Mouse (Mus musculus): Measurements from ENCODE around the gene Slc12a9.

DNA sequence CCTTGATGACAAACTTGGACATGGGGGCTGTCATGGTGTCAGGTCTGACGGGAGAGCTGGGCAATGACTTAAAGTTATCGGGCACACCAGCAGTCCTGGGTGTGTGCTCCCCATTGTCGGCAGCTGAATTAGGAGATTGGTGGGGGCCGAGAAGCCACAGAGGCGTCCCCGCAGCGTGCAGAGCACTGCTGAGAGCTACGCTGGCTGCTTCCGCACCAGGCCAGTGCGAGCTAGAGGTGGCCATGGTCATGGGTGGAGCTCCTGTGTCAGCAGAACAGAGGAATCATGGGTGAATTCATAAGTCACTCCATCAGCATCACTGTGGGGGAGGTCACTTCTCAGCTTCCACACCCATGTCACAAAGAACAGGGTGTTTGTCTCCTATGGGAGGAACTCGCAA is 68.6 kb downstream of the Slc12a9 start:
- no peak for TF ChIP-seq POLR2A (IDR thresholded peaks at IDR 0.05; ENCODE audit: insufficient read length, low read depth)
- no peak for TF ChIP-seq USF1 (IDR thresholded peaks at IDR 0.05; ENCODE audit: low read depth)
- TF ChIP-seq TCF12 (IDR thresholded peaks at IDR 0.05; ENCODE audit: insufficient read depth, poor library complexity, severe bottlenecking) = no peak
